Mouse (Mus musculus): ENCODE measurements around the gene Nabp1. TPM values are rescaled to one million over a fixed set of nuclear protein-coding genes. Genes with fewer than 3 reads are reported as not detected.

Nabp1 gene
- polyA plus RNA-seq, 1 experiment from 2014 or later: 6.8 TPM

DNA sequence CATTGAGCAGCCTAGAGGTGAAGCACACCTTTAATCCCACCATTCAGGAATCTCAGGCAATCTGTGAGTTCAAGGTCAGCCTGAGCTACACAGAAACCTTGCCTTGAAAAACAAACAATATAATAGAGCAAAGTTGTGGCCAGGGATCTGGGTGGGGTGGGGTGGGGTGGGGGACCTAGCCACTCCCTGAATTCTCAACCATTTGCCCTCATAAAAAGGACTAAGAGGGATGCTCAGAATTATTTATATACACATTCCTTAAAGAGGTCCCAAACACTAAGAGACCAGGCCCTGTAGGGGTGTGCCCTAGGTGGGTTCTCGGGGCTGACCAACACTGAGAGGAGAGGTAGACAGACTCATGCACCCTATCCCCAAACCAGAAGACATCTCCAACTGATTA, 1.5 kb upstream of the Nabp1 start:
- Histone ChIP-seq H3K36me3 (no peaks in the 10 kb centered on the region), H3K27me3 (replicated peaks) (no peaks in the 10 kb centered on the region), H3K9ac (no peak overlapping the region), H3K4me1 (peaks cover 25% of the 10 kb centered on the region), H3K4me2 (no peak overlapping the region), H3K27ac (no peak overlapping the region), H3K4me3 (no peak overlapping the region), H3K9me3 (replicated peaks) (no peaks in the 10 kb centered on the region)
- no peak for ATAC-seq
- WGBS (ENCODE audit: insufficient replicate concordance): 78% methylated on average over 1 of the region's 1 CpGs

DNA sequence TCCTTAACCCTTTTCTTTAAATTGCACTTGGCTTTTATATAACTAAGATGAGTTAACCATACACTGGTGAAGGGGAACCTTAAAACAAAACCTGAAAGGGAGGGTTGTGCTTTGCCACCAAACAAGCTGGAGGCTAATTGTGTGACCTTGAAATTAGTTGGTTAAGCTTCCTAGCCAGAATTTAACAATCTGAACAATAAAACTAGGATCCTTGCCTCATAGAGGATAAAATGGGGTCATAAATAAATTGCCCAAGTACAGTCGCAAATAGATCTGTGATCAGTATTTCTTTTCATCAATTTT, 753 bp upstream of the Nabp1 start:
- no peaks in the 10 kb centered on the region for H3K27me3 ChIP-seq (replicated peaks)
- WGBS (ENCODE audit: insufficient replicate concordance): 66% methylated on average over 1 of the region's 1 CpGs
- H3K9me3 ChIP-seq (replicated peaks): no peaks in the 10 kb centered on the region
- no peaks in the 10 kb centered on the region for H3K36me3 ChIP-seq
- H3K9ac ChIP-seq: peak overlapping the region; percentile 75
- H3K4me1 ChIP-seq: peaks cover 25% of the 10 kb centered on the region
- peak overlapping the region; percentile 95 for H3K4me2 ChIP-seq
- peak overlapping the region; percentile 70 for H3K4me3 ChIP-seq
- no peak for ATAC-seq
- peak overlapping the region; percentile 72; the same call in 1 of the 2 replicates for H3K27ac ChIP-seq

DNA sequence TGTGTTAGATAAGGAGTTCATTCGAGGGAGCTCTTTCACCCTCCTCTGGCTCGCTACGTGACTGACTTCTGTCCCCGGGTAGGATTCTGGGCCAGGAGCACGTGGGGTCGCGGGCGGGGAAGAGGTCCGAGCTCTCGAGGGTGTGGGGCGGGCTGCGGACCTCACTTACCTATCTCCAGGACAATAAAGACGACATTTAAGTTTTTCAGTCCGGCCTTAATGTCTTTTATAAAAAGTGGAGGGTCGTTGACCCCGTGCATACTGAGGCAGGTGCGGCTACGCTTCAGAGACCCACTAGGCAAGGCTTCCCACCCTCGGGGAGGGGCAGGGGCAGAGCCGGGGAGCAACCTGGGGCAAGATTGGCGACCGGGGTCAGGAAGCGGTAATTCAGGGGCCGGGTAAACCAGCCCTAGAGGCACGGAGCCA, 556 bp downstream of the Nabp1 start:
- Histone ChIP-seq H3K4me3 (peak overlapping the region; percentile 70), H3K27ac (peak overlapping the region; percentile 75), H3K4me1 (peaks cover 25% of the 10 kb centered on the region), H3K4me2 (peak overlapping the region; percentile 95), H3K9ac (peak overlapping the region; percentile 83), H3K9me3 (replicated peaks) (no peaks in the 10 kb centered on the region), H3K36me3 (0 out of 2 replicates have a peak, but pooled peaks cover 1% of the 10 kb centered on the region), H3K27me3 (replicated peaks) (no peaks in the 10 kb centered on the region)
- under 1% methylated on average over 25 of the region's 25 CpGs for WGBS (ENCODE audit: insufficient replicate concordance)
- peak; percentile 16 for ATAC-seq

DNA sequence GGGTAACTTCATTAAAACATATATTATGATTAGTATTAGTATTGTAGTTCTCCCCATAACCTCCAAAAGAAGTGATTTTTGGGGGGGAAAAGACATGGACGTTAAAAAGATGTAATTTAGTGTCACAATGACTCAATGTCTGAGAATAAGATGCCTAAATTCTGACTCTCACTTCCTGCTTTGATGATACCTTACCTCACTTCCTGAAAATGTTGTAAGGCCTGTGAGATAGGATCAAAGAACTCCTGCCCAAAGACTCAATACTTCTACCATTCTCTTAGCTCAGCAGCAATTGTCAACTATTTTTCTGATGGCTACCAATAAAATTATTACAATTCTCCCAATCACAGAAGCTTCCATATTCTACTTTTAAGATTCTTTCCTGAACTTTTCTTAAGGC, 1.8 kb downstream of the Nabp1 start:
- Histone ChIP-seq H3K4me3 (no peak overlapping the region), H3K9me3 (replicated peaks) (no peaks in the 10 kb centered on the region), H3K27me3 (replicated peaks) (no peaks in the 10 kb centered on the region), H3K9ac (no peak overlapping the region), H3K36me3 (0 out of 2 replicates have a peak, but pooled peaks cover 6% of the 10 kb centered on the region), H3K27ac (no peak overlapping the region), H3K4me1 (peaks cover 25% of the 10 kb centered on the region), H3K4me2 (no peak overlapping the region)
- WGBS (ENCODE audit: insufficient replicate concordance): 17% methylated on average over 1 of the region's 1 CpGs
- no peak for ATAC-seq

DNA sequence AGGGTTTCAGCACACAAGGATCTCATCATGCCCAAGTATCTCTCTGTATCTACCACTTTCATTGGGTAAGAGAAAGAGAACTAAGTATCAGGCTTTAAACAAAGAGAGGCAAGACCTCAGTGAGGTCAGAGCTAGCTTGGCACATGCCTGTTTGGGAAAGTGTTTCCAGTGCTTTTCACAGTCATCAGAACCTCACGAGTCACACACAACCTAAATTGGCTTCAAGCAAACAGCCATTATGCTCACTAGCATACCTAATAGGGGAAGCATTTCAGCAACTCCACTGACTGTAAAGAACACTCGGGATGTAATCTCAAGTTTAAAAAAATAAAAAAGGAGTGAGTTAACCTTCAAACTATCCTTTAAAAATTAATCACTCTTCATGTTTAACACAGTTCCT, 10.1 kb downstream of the Nabp1 start:
- H3K9ac ChIP-seq: no peak overlapping the region
- H3K27me3 ChIP-seq (replicated peaks): no peaks in the 10 kb centered on the region
- no peak overlapping the region for H3K4me2 ChIP-seq
- no peaks in the 10 kb centered on the region for H3K4me1 ChIP-seq
- 58% methylated on average over 2 of the region's 2 CpGs for WGBS (ENCODE audit: insufficient replicate concordance)
- no peak overlapping the region for H3K4me3 ChIP-seq
- H3K27ac ChIP-seq: no peak overlapping the region
- H3K9me3 ChIP-seq (replicated peaks): no peaks in the 10 kb centered on the region
- ATAC-seq: no peak
- peaks cover 13% of the 10 kb centered on the region; the same call in 1 of the 2 replicates for H3K36me3 ChIP-seq

DNA sequence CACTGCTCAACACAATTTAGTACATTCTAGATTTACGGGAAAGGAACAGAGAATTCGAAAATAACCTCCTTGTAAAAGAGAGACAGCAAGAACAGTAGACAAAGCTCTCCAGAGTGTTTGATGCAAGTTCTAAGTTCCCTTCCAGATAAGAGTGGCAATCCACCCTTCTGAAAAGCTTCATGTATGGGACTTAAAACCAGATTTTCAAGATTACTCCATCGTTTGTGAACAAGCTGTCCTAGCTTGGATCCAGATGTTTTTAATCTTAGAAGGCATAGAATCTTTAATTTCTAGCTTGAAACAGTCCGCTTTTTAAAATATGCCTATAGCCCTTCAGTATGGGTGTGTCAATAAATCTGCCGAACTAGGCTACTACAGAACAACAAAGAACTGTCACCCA, 11.0 kb downstream of the Nabp1 start:
- Histone ChIP-seq H3K9me3 (replicated peaks) (no peaks in the 10 kb centered on the region), H3K4me3 (no peak overlapping the region), H3K36me3 (peaks cover 10% of the 10 kb centered on the region; the same call in 1 of the 2 replicates), H3K4me2 (no peak overlapping the region), H3K27me3 (replicated peaks) (no peaks in the 10 kb centered on the region), H3K27ac (no peak overlapping the region), H3K4me1 (no peaks in the 10 kb centered on the region), H3K9ac (no peak overlapping the region)
- 73% methylated on average over 5 of the region's 5 CpGs for WGBS (ENCODE audit: insufficient replicate concordance)
- no peak for ATAC-seq

DNA sequence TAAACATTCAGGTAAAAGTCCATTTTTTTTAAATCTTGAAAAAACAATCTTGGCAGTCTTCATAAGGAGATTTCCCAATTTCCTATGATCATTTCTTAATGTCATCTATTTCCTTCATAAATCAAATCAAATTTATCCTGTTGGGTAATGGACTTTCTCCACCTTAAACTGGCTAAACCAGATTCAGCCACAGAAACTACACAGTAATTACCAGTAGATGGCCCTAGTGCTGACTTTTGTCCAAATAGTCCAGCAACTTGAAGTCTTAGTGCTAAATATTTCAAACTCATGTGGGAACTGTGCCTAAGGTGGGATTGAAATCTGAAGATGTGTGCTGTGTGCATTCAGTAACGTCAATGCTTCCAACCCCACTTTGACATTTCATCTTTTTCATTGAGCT, 11.8 kb downstream of the Nabp1 start:
- Histone ChIP-seq H3K4me2 (no peak overlapping the region), H3K4me3 (no peak overlapping the region), H3K27ac (no peak overlapping the region), H3K27me3 (replicated peaks) (no peaks in the 10 kb centered on the region), H3K9me3 (replicated peaks) (no peaks in the 10 kb centered on the region), H3K36me3 (peaks cover 7% of the 10 kb centered on the region; the same call in 1 of the 2 replicates), H3K9ac (no peak overlapping the region), H3K4me1 (no peaks in the 10 kb centered on the region)
- WGBS (ENCODE audit: insufficient replicate concordance): 14% methylated on average over 1 of the region's 1 CpGs
- no peak for ATAC-seq

DNA sequence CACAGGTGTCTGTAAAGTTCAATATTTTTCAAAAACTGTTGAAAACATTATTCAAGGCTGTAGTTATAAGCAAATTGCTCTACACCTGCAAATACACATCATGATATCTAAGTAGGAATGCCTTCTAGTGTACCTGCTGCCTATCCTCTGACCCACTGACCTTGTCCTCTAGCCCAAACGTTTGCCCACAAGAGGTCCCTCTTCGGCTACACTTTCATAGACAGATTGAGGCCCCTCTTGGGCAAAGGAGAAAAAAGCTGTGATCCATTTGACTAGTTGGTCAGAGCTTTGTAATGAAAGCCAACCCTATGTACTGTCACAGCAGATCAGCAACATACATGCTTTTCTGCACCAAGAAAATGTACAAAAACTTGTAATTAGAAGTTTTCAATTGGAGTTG, 12.9 kb downstream of the Nabp1 start:
- no peak for ATAC-seq
- WGBS (ENCODE audit: insufficient replicate concordance): 23% methylated on average over 2 of the region's 2 CpGs
- H3K27ac ChIP-seq: no peak overlapping the region
- no peak overlapping the region for H3K9ac ChIP-seq
- H3K9me3 ChIP-seq (replicated peaks): no peaks in the 10 kb centered on the region
- no peaks in the 10 kb centered on the region for H3K4me1 ChIP-seq
- H3K4me3 ChIP-seq: no peak overlapping the region
- no peak overlapping the region for H3K4me2 ChIP-seq
- H3K27me3 ChIP-seq (replicated peaks): no peaks in the 10 kb centered on the region
- H3K36me3 ChIP-seq: no peaks in the 10 kb centered on the region

DNA sequence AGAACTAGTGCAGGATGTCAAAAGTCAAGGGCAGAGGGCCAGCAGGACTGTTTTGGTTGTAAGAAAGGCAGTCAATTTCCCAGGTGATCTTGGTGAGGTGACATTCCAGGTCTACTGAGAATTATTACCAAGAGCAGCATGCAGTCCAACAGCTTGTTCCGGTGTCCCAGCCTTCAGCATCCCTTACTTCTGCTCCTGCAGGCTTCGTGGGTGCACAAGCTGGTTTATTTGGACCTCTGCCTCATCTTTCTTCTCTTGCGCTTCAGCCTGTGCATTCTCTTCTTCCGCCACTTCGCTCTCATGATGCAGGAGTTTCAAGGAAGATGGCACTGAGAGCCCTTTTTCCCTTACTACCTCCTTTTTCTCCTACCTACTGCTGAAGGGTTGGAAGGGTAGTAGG, 15.2 kb downstream of the Nabp1 start:
- WGBS (ENCODE audit: insufficient replicate concordance): 77% methylated on average over 5 of the region's 5 CpGs

DNA sequence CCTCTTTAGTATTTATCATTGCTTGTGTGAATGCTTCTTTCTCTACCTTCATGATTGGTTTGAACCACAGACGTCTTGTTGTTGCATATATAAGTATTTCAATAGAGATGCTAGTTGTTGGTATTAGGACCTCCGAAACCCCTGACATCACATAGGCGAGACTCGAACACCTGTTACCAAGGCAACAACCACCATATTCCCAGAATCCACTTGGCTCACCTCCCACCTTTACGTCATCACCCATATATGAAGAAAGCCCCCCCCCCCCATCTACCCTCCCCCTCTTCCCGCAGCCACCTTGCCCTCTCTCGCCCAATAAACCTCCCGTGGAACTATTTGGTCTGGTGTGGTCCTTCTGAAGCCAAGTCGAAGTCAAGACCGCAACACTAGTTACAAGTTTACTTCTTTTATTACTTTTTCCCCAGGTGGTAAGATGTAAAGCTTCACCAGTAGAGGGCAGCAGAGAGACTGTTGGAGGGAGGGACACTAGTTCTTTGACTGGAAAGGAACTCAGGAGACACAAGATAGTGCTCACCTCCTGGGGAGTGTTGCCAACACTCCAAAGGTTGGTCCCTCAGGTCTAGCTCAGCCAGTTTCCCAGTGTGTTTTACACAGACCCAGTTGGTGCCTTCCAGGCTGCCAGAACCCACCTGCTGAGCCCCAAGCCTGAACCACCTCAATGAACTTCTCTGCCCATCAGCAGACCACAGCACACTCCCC, 19.3 kb downstream of the Nabp1 start:
- 48% methylated on average over 10 of the region's 10 CpGs for WGBS (ENCODE audit: insufficient replicate concordance)

More for the DNA sequence above, 15.2 kb downstream of the Nabp1 start:
- H3K4me3 ChIP-seq: no peak overlapping the region
- H3K27me3 ChIP-seq (replicated peaks): no peaks in the 10 kb centered on the region
- H3K4me2 ChIP-seq: no peak overlapping the region
- H3K4me1 ChIP-seq: no peaks in the 10 kb centered on the region
- H3K9me3 ChIP-seq (replicated peaks): no peaks in the 10 kb centered on the region
- no peak for ATAC-seq
- no peak overlapping the region for H3K27ac ChIP-seq
- H3K9ac ChIP-seq: no peak overlapping the region
- no peaks in the 10 kb centered on the region for H3K36me3 ChIP-seq

DNA sequence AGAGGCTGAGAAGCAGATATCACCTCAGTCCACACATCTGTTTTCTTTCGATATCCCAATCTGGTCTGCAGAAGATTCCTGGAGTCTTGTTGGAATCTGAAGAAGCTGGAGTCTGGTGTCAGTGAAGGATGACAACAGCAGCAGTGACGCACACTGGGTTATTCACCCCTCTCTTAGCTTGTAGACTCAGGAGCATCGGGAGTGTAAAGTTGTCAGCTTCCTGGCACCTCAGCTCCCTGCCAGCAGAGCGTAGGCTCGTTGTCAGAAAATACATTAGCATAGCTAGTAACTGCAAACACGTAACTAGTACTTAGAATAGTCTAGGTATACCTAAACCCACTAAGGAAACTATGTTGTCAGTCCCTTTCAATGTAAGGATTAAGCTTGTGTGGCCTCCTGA, 20.1 kb downstream of the Nabp1 start:
- no peaks in the 10 kb centered on the region for H3K27me3 ChIP-seq (replicated peaks)
- no peak overlapping the region for H3K27ac ChIP-seq
- H3K9ac ChIP-seq: no peak overlapping the region
- H3K4me3 ChIP-seq: no peak overlapping the region
- no peak overlapping the region for H3K4me2 ChIP-seq
- no peaks in the 10 kb centered on the region for H3K9me3 ChIP-seq (replicated peaks)
- ATAC-seq: no peak
- H3K4me1 ChIP-seq: no peaks in the 10 kb centered on the region
- no peaks in the 10 kb centered on the region for H3K36me3 ChIP-seq
- 62% methylated on average over 6 of the region's 6 CpGs for WGBS (ENCODE audit: insufficient replicate concordance)

More for the DNA sequence above, 19.3 kb downstream of the Nabp1 start:
- Histone ChIP-seq H3K4me1 (no peaks in the 10 kb centered on the region), H3K4me3 (no peak overlapping the region), H3K36me3 (no peaks in the 10 kb centered on the region), H3K4me2 (no peak overlapping the region), H3K27ac (no peak overlapping the region), H3K9me3 (replicated peaks) (no peaks in the 10 kb centered on the region), H3K27me3 (replicated peaks) (no peaks in the 10 kb centered on the region), H3K9ac (no peak overlapping the region)
- no peak for ATAC-seq

DNA sequence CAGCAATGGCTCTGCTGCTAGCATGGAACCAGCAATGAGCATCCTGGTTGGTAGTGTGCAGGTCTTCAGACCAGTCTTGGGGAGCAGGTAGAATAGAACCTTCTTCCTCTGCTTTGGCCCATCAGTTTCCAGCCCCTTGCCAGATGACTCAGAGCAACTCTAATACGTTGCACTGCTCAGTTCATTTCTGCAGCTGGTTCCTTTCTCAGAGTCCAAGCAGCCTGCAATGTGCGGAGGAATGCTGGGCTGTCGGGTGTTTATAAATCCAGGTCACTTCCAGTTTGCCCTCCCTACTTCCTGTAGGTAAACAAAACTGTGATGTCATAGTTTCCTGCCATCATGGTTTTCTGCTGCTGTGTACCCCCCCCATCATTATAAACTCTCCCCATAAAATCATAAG, 21.0 kb downstream of the Nabp1 start:
- Histone ChIP-seq H3K4me2 (no peak overlapping the region), H3K4me3 (no peak overlapping the region), H3K27me3 (replicated peaks) (no peaks in the 10 kb centered on the region), H3K9me3 (replicated peaks) (no peaks in the 10 kb centered on the region), H3K9ac (no peak overlapping the region), H3K36me3 (no peaks in the 10 kb centered on the region), H3K27ac (no peak overlapping the region), H3K4me1 (no peaks in the 10 kb centered on the region)
- ATAC-seq: no peak
- WGBS (ENCODE audit: insufficient replicate concordance): 62% methylated on average over 3 of the region's 3 CpGs

DNA sequence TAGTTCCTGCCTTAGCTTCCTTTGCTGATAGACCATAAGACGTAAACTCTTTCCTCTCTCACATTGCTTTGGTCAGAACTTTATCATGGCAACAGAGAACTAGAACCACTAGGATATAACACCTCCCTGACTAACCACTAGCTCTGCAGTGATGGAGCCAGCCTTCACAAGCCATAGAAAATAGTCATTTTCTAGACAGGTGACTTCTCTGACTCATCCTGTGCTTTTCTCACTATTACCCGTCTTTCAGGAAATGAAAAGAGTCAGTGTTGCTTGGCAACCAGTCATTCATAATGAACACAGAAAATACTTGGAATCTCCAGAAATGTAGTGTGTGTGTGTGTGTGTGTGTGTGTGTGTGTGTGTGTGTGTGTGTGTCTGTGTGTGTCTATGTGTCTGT, 29.4 kb downstream of the Nabp1 start:
- H3K27ac ChIP-seq: no peak overlapping the region

More for the DNA sequence above, 29.4 kb downstream of the Nabp1 start:
- H3K4me1 ChIP-seq: no peaks in the 10 kb centered on the region
- H3K36me3 ChIP-seq: no peaks in the 10 kb centered on the region
- WGBS (ENCODE audit: insufficient replicate concordance): 39% methylated on average over 2 of the region's 2 CpGs
- no peak overlapping the region for H3K9ac ChIP-seq
- H3K4me2 ChIP-seq: no peak overlapping the region
- ATAC-seq: no peak
- no peaks in the 10 kb centered on the region for H3K27me3 ChIP-seq (replicated peaks)
- no peak overlapping the region for H3K4me3 ChIP-seq
- no peaks in the 10 kb centered on the region for H3K9me3 ChIP-seq (replicated peaks)

Data from liver, embryonic 12.5 days (tissue).